Mouse (Mus musculus) brain, embryonic 14.5 days (tissue): Measurements from ENCODE around the gene Fam171a1.

Experiments
- CTCF ChIP-seq: fragments of 200-500 bp; IDR thresholded peaks from 2 replicates; pipeline ENCODE4 v1.5.1; 2012; ENCODE audit warnings: inconsistent platforms, mild to moderate bottlenecking, moderate library complexity, borderline replicate concordance; ENCODE audit not compliant: insufficient read depth, insufficient read length; ENCODE audit errors: extremely low read depth
- POLR2A ChIP-seq: fragments of 200-500 bp; IDR thresholded peaks from 2 replicates; pipeline ENCODE4 v1.6.1; 2012; ENCODE audit warnings: mild to moderate bottlenecking, inconsistent platforms, borderline replicate concordance; ENCODE audit not compliant: poor library complexity, insufficient read depth, insufficient read length, severe bottlenecking; ENCODE audit errors: extremely low read depth

DNA sequence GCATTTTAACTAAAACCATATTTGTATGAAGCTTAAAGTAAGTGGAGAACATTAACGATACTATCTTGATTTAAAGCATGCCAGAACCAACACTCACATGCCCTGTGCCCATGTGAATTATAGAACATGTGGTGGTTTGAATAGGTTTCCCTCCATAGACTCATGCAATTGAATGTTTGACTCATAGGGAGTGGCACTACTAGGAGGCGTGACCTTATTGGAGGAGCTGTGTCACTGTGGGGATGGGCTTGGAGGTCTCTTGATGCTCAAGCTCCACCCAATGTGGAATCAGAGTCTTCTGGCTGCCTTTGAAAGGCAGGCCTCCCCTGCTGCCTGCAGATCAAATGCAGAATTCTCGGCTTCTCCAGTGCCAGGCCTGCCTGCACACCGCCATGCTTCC is 27.8 kb downstream of the Fam171a1 start:
- no peak for TF ChIP-seq CTCF
- no peak for TF ChIP-seq POLR2A
